ENCODE assay signal across 11 mouse cellular contexts in genomic region chr12:58538305-58538719, GRCm38 (mm10).
DNase-seq lines count a peak whose midpoint lies in the region; ATAC-seq and TF ChIP-seq lines count a peak whose summit lies in the region.
"Had no signal": no experiment of that assay in that cellular context is flagged by ENCODE, and none has a peak within 500 bp of the region (broad histone marks: within the 10 kb centered on the region; RNA-seq: fewer than 3 reads in every experiment).

No protein-coding gene starts in this region.

- no peak for TF ChIP-seq CTCF in liver, embryonic 14.5 days (IDR thresholded peaks at IDR 0.05; ENCODE audit: low read depth)

- H3K36me3 ChIP-seq in intestine, embryonic 16.5 days (ENCODE audit: control insufficient read depth, insufficient read depth, low read length), result no peaks in the 10 kb centered on the region
- no peaks in the 10 kb centered on the region for H3K36me3 ChIP-seq in intestine, embryonic 15.5 days
- no peaks in the 10 kb centered on the region for H3K36me3 ChIP-seq in heart, embryonic 11.5 days (ENCODE audit: control insufficient read depth, insufficient read depth, low read length)
- no peaks in the 10 kb centered on the region for H3K36me3 ChIP-seq in liver, embryonic 14.5 days (replicated peaks; ENCODE audit: control insufficient read depth, insufficient read depth, low read depth)
- H3K36me3 ChIP-seq: embryonic facial prominence, embryonic 15.5 days; midbrain, embryonic 10.5 days had no signal

- H3K4me1 ChIP-seq in intestine, embryonic 16.5 days (ENCODE audit: control insufficient read depth, insufficient read depth, low read length), result no peaks in the 10 kb centered on the region
- H3K4me1 ChIP-seq in intestine, embryonic 15.5 days (replicated peaks), result no peaks in the 10 kb centered on the region
- no peaks in the 10 kb centered on the region for H3K4me1 ChIP-seq in heart, embryonic 11.5 days (ENCODE audit: control insufficient read depth, insufficient read depth, low read length)
- peaks cover 0 to 1% of the 10 kb centered on the region in 2 experiments; a peak in 1 of 4 replicates for H3K4me1 ChIP-seq in liver, embryonic 14.5 days (replicated peaks; ENCODE audit: control insufficient read depth in 2 of 2, insufficient read depth in 2 of 2, low read length in 1 of 2)
- H3K4me1 ChIP-seq: embryonic facial prominence, embryonic 15.5 days; midbrain, embryonic 10.5 days had no signal

- H3K9ac ChIP-seq in intestine, embryonic 16.5 days (ENCODE audit: low read depth, low read length), result no peak overlapping the region
- no peak overlapping the region for H3K9ac ChIP-seq in intestine, embryonic 15.5 days
- H3K9ac ChIP-seq in heart, embryonic 11.5 days (ENCODE audit: low read depth, low read length), result no peak overlapping the region
- H3K9ac ChIP-seq in liver, embryonic 14.5 days (replicated peaks), result no peak overlapping the region
- H3K9ac ChIP-seq: embryonic facial prominence, embryonic 15.5 days had no signal

- H3K4me2 ChIP-seq in intestine, embryonic 16.5 days (ENCODE audit: low read depth, low read length), result no peak overlapping the region
- H3K4me2 ChIP-seq in intestine, embryonic 15.5 days (replicated peaks), result no peak overlapping the region
- peak overlapping the region; percentile 50 for H3K4me2 ChIP-seq in heart, embryonic 11.5 days
- no peak overlapping the region for H3K4me2 ChIP-seq in liver, embryonic 14.5 days (ENCODE audit: low read depth)
- H3K4me2 ChIP-seq: embryonic facial prominence, embryonic 15.5 days had no signal

- H3K9me3 ChIP-seq in intestine, embryonic 16.5 days (ENCODE audit: control insufficient read depth, low read length), result no peaks in the 10 kb centered on the region
- no peaks in the 10 kb centered on the region for H3K9me3 ChIP-seq in intestine, embryonic 15.5 days
- no peaks in the 10 kb centered on the region for H3K9me3 ChIP-seq in heart, embryonic 11.5 days (replicated peaks; ENCODE audit: control insufficient read depth, low read length)
- no peaks in the 10 kb centered on the region for H3K9me3 ChIP-seq in liver, embryonic 14.5 days (ENCODE audit: control insufficient read depth, low read length)
- H3K9me3 ChIP-seq: embryonic facial prominence, embryonic 15.5 days; midbrain, embryonic 10.5 days had no signal

- DNase-seq in MEL-GATA-1-ER (ENCODE audit: extremely low read depth, low read depth), result peak; percentile 1
- DNase-seq in liver, embryonic 14.5 days (ENCODE audit: low read depth in 3 of 3, low spot score in 3 of 3), result peak in 2 of 3 experiments; percentile 0 to 9
- DNase-seq in urinary bladder, postnatal 10 days (ENCODE audit: low spot score), result no peak
- DNase-seq in left cerebral cortex, postnatal 10 days (ENCODE audit: extremely low spot score in 1 of 2, low spot score in 2 of 2), result no peak
- DNase-seq: adrenal gland, postnatal 36 days had no signal

- no peak overlapping the region for H3K4me3 ChIP-seq in intestine, embryonic 16.5 days (ENCODE audit: low read length)
- no peak overlapping the region for H3K4me3 ChIP-seq in intestine, embryonic 15.5 days (replicated peaks)
- H3K4me3 ChIP-seq in heart, embryonic 11.5 days (ENCODE audit: low read depth, low read length), result no peak overlapping the region
- no peak overlapping the region for H3K4me3 ChIP-seq in liver, embryonic 14.5 days (ENCODE audit: insufficient read depth in 1 of 2, low read depth in 2 of 2, low read length in 2 of 2)
- H3K4me3 ChIP-seq: embryonic facial prominence, embryonic 15.5 days; midbrain, embryonic 10.5 days had no signal

- H3K27ac ChIP-seq in intestine, embryonic 16.5 days (ENCODE audit: low read length), result no peak overlapping the region
- H3K27ac ChIP-seq in intestine, embryonic 15.5 days, result no peak overlapping the region
- H3K27ac ChIP-seq in heart, embryonic 11.5 days (ENCODE audit: low read depth, low read length), result no peak overlapping the region
- no peak overlapping the region for H3K27ac ChIP-seq in liver, embryonic 14.5 days
- H3K27ac ChIP-seq: embryonic facial prominence, embryonic 15.5 days; midbrain, embryonic 10.5 days had no signal

- 48% methylated on average over 5 of the region's 5 CpGs for WGBS in intestine, embryonic 16.5 days
- 37% methylated on average over 5 of the region's 5 CpGs for WGBS in intestine, embryonic 15.5 days
- WGBS in heart, embryonic 11.5 days (ENCODE audit: insufficient replicate concordance), result 16% methylated on average over 5 of the region's 5 CpGs
- WGBS in liver, embryonic 14.5 days (ENCODE audit: insufficient replicate concordance), result 9% methylated on average over 5 of the region's 5 CpGs

- peak; percentile 28; the same call in 1 of the 2 replicates for ATAC-seq in intestine, embryonic 16.5 days
- ATAC-seq in intestine, embryonic 15.5 days, result no peak
- ATAC-seq in heart, embryonic 11.5 days (replicated peaks; ENCODE audit: insufficient number of reproducible peaks, low FRiP score, low TSS enrichment), result peak; percentile 75
- peak; percentile 57; the same call in 1 of the 2 replicates for ATAC-seq in liver, embryonic 14.5 days (ENCODE audit: insufficient read depth)
- no peak for ATAC-seq in CD4-positive, CD25-positive, alpha-beta regulatory T cell, adult 4 months

- intact Hi-C loops in left cerebral cortex, postnatal 10 days (cut with DNase I), result no loop called here

- H3K27me3 ChIP-seq in intestine, embryonic 16.5 days (replicated peaks; ENCODE audit: control insufficient read depth, insufficient read depth, low read length), result no peaks in the 10 kb centered on the region
- no peaks in the 10 kb centered on the region for H3K27me3 ChIP-seq in intestine, embryonic 15.5 days (replicated peaks)
- H3K27me3 ChIP-seq in heart, embryonic 11.5 days (ENCODE audit: control insufficient read depth, insufficient read depth, low read length), result no peaks in the 10 kb centered on the region
- H3K27me3 ChIP-seq in liver, embryonic 14.5 days (ENCODE audit: control insufficient read depth, insufficient read depth, low read length), result no peaks in the 10 kb centered on the region
- H3K27me3 ChIP-seq: embryonic facial prominence, embryonic 15.5 days had no signal

- no peak for TF ChIP-seq EP300 in liver, embryonic 14.5 days (IDR thresholded peaks at IDR 0.05; ENCODE audit: low read depth)

Comparison
In these comparisons a context has a peak if more than half of its experiments do, and no peak if none do; other contexts are left out.
1. ATAC-seq: peak in intestine, embryonic 16.5 days (single experiment), heart, embryonic 11.5 days (single experiment) and liver, embryonic 14.5 days (single experiment); none in intestine, embryonic 15.5 days (single experiment) and CD4-positive, CD25-positive, alpha-beta regulatory T cell, adult 4 months (single experiment).
2. DNase-seq: peak in MEL-GATA-1-ER (single experiment) and liver, embryonic 14.5 days (2 of 3); none in urinary bladder, postnatal 10 days (single experiment) and left cerebral cortex, postnatal 10 days (0 of 2).